Mouse (Mus musculus) layer of hippocampus, adult 9-10 months (tissue): ENCODE data around the gene Slc1a7.

Source experiments
- DNase-seq: peaks from one replicate; pipeline ENCODE4 v3.0.0; 2022; ENCODE audit warnings: low spot score

The Slc1a7 gene

DNA sequence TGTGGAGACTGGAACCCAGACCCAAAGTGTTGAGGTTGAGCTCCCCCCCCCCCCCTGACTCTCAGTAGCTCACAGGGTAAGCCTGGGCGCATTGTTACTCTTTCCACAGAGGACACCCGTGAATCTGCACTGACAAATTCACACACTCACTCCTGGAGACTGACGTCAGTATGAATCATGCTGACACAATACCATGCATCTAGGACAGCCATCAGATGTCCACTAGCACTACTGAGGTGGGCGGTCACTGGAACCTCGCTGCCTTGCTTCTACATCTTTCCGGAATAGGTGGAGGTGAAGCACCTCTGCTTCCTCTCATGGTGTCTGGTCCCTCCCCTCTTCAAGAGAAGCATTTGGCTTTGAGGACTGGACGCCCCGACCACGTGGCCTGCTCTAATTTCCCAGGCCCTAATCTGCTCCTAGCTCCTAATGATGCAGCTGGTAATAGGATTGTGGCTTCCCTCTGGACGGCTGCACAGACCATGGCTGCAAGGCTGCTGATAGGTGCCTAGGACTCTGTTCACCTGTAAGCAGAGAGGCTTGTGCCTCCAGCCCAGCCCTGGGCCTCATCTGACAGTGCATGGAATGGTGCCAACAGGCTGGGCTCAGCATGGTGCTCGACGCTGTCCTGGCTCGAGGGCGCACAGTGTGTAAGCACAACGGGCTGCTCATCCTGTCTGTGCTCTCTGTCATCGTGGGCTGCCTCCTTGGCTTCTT is at the start of gene Slc1a7:
Gene Slc1a7 (plus strand): TSS at position 367 of the 717 bp plus-strand sequence.
- DNase-seq, result no peak

DNA sequence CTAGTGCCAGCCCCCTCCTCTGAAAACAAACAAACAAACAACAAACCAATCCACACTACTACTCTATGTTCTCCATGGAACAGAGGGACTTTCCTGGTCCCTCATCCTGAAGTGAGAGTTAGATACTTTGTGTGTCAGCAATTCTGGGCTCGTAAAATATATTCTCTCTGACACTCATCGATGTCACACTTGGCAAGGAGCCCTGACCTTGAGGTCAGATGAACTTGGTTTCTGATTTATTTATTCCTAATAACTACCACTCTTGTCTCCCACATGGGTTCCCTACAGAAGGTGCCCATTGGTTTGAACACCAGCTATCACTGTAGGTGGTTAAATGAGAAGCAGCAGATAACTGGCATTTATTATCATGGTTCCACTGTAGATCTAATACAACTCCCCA is 47.8 kb upstream of the Slc1a7 start:
- DNase-seq, result no peak

DNA sequence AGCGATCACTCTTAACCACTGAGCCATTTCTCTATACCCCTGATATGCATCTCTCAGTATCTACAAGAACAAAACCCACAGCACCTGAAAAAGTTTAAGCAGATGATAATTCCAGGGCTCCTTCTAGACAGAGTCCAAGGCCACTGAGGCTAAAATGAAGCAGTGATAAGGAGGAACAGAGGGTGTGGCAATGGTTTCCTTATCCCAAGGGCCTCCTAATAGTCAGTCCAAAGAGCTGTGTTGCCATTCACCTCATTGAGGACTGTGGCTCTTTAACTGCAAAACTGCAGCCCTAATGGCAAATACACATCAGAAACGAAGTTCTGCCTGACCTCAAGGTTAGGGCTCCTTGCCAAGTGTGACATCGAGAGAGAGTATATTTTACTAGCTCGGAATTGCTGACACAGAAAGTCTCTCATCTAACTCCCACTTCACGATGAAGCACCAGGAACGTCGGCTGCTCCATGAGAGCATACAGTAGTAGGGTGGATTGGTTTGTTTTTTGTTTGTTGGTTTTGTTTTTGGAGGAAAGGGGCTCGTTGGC is 46.9 kb upstream of the Slc1a7 start:
- DNase-seq, result no peak

DNA sequence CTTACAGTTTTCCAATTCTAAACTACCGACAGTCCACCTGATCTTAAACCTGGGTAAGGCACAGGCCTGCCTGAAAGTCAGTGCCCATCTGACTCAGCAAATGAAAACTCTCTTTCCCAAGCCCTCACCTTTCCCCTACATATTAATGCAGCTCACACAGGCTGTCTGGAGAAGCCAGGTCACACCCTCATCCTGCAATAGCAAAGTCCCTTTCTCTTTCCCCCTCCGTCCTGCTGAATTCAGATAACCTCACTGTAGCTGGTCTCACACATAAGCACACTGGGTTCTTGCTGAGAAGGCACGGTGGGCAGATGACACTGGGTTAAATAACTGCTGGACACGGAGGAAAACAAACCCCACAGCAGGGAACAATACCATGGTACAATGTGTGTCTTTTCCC is 46.2 kb upstream of the Slc1a7 start:
- DNase-seq, result no peak

DNA sequence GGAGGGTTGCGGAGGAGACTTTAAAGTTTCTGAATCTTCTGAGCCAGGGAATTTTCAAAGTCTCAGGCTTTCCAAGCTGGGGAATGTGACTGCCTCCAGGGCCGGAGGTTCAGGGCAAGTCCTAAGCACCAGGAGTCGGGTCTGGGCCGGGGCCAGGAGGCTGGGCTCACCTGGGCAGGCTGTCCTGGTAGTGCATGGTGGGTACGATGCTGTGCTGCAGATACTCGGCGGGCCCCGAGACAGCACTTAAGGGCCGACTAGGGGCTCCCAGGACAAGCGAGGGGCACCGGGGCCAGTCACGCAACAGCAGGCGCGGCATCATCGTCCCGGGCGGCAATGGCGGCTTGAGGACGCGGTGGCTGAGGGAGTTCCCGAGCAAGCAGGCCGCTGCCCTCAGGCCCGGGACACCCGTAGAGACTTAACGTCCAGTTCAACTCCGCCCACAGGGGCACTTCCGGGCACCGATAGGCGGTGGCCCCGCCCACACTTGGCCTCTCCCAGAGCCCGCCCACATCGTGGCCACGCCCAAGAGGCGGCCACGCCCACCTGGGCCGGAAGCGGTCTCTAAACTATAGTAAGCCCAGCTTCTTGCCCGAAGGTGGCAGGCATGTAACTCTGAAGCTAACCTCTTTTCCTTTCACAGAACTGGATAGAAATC is 44.9 kb upstream of the Slc1a7 start, which contains the start of gene Cpt2:
Gene Cpt2 (minus strand): TSS at position 466 of the 658 bp plus-strand sequence.
- peak; percentile 59 for DNase-seq

DNA sequence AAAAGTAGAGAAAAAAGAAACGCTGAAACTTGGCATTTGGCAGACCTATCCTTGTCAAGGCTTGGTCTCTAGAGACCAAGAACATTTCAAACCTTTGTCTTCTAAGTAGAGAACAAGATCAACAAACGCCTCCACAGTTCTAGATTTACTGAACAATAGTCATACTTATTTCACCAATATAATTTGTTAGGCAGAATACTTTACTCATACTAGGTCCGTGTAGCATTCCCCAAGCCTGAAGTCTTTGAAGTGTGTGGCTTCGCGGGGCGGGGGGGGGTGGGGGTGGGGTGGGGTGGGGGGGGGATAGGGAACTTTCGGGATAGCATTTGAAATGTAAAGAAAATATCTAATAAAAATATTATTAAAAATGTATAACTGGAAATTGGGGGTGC is 44.3 kb upstream of the Slc1a7 start:
- no peak for DNase-seq

DNA sequence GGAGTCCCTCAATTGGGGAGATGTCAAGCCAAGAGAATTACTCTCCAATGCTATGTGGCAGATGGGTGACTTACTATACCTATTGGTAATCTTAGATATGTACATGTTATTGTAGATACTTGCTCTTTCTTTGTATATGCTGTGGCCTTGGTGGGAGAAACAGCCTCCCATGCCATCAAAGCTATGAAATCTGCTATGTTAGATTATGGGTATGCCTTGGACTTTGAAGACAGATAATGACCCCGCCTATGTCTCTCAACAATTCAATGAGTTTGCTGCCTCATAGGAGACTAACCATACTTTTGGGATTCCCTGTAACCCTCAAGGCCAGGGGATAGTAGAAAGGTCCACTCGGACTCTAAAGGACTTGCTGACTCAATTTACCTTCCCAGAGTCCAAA is 39.9 kb upstream of the Slc1a7 start:
- DNase-seq, result no peak

DNA sequence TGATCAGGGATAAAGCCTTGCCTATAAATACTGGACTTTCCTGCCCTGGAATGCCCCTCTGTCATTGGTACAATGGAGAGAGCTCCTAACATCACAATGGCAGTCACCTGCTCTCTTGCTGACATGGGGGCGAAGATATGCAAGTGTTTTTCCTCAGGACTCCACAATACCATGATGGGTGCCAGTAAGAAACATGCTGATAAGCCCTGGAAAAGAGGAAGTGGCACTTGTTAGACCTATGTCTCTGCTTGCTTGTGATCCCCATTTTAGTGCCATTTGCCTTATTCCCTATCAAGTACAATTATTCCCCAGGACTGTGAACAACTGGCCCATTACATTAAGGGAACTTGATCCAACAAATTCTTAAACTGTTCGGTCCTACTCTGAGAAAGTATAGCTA is 39.4 kb upstream of the Slc1a7 start:
- no peak for DNase-seq

DNA sequence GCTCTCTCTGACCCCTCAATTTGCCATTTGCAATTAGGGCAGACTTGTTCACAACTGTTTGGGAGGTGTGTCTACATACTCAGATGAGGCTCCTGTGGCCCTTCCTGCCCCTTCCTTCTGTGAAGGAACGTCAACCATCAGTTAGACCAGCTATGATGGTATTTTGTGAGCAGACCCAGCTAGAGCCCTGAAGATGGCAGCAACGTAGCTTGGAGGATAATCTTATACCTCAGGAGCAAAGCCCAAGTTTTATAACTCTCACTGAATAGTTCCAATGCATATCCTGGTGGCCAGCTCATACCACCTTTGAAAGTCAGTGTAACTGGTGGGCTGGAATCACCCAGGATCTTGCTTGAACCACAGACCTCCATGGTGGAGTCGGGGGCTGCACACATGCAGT is 36.7 kb upstream of the Slc1a7 start:
- DNase-seq, result no peak

DNA sequence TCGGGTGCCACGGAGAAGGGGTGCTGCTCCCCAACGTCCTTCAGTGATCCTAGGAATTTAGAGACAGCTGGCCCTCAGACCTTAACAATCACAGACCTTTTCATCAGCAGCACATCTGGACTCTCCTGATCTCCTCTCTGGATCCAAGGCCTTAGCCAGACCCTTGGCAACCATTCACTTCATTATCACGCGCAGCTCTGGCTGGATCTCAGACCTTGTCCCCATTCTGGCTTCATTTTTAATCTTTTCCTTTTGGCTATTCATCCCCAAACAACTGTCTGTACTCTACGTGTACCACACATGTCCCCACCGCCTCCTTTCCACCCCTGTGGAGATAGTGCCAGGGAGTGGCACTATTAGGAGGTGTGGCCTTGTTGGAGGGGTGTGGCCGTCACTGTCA is 34.9 kb upstream of the Slc1a7 start:
- DNase-seq, result no peak

DNA sequence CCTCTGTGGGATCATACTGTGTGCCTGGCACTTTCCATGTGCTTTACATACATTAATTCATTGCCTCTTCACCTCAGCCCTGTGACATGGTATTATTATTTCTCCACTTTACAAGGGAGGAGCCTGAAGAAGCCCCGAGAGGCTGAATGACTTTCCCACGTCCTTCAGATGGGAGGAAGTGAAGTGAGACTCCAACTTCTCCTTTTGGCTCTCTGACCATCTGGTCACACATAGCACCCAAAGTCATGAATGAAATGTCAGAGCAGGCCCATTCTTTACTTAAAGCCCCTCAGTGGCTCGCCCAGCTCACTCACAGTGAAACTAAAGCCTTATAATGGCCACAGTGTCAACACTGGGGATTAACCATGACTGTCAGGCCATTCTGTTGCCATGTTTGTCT is 32.9 kb upstream of the Slc1a7 start:
- DNase-seq, result no peak

DNA sequence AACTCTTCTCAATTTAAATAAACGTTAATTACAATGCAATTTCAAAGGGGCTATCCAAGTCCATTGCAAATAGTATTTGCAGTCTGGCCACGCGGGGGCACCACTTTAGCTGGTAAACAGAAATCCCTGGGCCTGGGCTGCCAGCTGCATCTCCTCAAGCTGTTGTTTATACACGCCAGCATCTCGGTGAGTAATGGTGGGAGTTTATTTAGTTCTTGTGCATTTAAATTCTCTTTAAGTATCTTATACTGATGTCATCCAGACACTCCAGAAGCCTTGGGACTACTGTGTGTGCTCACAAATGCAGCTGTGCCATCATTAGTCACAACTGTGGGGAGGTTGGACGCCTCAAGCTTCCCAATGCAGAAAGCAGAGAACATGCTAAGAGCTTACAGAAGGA is 30.8 kb upstream of the Slc1a7 start:
- peak; percentile 45 for DNase-seq

DNA sequence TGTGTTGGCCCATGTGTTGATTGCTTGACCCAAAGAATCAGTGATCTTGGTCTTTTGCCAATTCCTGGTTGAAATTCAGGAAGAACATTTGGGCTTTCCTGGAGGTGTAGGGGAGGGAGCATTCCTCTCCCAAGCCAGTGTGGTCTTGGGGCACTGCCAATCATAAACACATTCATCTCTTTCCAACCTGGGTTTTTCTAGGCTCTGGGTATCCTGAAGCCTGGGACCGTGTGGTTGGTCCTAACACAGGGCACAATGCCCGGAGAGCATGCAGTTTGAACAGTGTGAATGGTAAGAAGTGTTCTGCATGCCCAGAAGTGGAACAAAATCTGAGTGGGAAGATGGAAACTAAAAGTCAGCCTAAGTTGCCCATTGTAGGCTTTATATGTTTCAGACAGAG is 30.0 kb upstream of the Slc1a7 start:
- no peak for DNase-seq

DNA sequence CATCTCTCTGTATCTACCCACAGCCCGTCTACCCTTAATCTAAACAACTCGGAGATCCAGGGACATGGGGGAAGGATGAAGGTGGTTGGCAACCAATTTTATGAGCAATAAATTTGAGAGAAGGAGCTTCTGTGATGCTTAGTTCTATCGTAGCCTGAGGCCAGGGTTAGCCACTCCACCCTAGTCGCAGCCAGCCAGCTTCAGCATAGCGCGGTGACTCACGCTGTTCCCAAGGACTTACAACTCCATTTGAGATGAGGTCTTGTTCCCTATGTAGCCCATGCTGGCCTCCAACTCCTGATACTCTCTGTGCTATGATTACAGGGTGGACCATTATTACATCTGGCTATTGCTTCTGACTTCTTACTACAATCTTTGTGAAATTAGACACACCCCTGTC is 25.4 kb upstream of the Slc1a7 start:
- no peak for DNase-seq

DNA sequence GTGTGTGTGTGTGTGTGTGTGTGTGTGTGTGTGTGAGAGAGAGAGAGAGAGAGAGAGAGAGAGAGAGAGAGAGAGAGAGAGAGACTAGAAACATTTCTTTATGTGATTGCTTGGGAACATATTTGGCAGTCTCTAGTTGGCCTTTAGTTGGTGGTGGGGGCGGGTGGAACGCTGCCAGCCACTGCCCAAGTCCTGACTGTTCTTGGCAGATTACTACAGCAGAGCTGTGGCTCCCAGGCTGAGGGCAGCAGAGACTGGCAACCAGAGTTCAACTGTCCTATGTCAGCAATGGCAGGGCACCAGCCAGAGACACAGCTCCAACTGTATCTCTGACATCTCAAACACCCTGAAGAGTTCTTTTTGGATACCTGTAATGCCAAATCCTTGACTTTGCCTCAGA is 24.0 kb upstream of the Slc1a7 start:
- DNase-seq, result no peak

DNA sequence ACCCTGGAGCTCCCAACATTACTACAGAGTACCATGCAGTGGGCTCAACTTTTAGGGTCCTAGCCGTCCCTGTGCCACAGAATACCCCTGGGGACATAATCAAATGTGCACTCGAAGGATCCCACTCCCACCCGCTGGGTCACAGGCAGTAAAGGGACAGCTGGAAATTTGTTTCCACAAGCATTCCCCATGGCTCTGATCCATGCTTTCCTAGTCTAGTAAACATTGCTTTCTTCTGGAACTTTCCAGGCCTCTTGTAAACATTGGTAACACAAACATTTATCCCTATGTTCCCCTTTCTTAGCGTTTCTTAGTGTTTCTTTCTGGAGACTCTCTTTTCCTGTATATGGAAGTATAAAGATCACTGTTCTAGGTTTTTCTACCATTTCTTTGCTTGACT is 18.2 kb upstream of the Slc1a7 start:
- no peak for DNase-seq

DNA sequence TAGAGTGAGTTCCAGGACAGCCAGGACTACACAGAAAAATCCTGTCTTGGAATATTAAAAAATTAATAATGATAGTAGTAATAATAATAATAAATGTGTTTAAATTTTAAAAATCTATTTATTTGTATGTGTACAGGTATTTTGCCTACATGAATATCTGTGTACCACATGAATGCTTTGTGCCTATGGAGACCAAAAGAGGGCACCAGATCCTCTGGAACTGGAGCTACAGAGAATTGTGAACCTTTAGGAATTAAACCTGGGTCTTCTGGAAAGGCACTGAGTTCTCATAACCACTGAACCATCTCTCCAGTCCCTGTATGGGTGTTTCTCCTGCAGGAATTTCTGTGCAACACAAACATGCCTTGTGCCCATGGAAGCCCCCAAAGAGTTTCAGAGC is 15.3 kb upstream of the Slc1a7 start:
- DNase-seq, result no peak

DNA sequence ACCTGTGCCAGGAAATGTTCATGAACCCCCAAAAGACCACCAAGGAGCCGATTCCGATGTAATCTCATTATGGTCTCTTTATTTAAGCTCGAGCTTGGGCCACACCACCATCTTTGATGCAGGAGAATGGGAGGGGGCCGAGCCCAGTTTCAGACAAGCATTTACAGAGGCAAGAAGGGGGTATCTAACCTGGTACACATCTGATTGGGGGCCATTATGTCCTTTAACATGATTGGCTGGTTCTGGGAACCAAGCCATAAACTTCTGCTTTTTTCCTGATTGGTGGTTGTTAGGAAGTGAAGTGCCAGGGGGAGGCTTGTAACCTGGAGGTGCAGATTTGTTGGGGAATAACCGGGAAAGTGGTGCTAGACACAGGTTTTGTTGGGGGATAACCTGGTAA is 12.4 kb upstream of the Slc1a7 start:
- DNase-seq, result no peak

DNA sequence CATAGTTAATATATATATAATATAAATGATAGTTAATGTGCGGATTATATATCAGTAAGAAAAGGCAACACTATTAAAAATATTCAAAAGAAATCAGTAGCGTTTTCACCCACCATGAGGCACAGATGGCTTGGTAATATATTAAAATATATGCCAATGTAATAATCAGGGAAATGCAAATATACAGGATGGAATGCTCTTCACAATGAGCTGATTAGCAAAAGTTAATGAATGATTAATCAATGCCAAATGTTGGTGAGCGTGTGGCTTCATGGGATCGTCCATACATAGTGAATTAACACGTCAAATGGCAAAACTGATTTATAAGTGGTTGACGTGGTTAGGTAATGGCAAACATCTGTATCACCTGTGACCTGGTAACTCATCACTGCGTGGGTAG is 9.6 kb upstream of the Slc1a7 start:
- no peak for DNase-seq

DNA sequence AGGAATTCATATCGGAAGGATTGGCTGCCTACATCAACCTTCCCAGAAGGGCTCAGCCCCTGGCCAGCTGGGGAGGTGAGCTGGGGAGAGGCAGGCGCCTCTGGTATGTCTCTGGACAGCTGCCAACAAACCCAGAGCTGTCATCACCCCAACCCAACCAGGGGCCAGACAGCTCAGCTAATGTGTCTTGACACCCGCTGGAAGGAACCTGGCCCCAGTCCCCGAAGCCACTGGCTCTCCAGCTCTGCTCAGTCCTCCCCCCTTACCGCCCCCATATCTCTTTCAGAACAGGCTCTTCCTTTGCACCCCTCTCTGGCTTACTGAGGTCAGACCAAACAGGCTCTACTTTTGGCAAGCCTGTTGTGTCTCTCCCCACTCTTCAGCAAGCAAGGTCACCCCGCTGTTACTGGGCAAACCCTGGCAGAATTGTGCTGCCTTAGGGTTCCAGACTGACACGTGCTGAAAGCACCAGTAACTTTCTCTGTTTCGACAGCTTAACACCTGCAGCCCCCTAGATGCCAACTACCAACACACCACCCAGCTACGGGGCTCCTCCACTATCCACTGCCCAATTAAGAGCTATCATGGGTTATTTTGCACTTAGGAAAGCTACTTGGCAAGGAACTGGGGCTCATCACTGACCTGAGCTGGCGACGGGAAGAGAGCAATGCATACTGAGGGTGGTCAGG is 5.9 kb upstream of the Slc1a7 start:
- no peak for DNase-seq

DNA sequence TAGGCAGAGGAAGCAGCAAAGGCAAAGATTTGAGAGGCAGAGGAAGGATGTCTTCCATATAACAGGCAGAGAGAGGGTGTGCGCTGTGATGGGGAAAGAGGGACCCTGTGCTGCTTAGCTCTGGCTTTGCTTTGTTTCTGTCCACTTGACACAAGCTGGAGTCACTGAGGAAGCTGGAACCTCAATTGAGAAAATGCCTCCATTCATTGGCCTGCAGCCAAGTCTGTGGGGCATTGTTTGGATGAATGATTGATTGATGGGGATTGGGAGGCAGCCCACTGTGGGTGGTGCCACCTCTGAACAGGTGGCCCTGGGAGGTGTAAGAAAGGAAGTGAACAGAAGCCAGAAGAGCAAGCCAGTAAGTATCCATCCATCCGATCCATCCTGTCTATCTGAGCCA is 5.3 kb upstream of the Slc1a7 start:
- no peak for DNase-seq

DNA sequence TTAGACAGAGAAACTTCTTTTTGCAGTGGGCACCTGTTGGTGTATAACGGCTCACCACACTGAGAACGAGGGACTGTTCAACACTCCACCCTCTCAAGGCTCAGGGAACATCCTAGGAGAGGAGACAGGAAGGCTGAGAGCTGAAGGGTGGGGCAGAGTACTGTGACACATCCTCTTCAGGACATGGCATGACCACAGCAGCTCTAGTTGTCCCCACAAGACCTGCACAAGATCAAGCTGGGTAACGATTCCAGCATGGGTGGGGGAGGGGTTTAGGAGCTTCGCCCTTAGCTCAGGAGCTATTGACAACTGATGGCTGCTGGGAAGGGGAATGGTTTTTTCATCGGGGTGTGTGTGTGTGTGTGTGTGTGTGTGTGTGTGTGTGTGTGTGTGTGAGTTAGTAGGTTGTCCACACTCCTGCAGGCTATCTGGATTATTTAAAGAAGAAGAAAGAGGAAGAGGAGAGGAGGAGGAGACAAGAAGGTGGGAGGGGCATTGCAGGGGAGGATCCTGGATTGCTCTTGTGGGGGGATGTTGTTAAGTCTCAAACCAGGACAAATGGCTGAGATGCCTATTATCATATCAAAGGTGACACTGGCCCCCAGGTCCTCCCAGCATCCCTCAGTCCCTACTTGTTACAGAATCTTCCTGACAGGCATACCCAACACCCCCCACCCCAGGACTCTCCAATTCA is 1.6 kb upstream of the Slc1a7 start:
- DNase-seq, result no peak

DNA sequence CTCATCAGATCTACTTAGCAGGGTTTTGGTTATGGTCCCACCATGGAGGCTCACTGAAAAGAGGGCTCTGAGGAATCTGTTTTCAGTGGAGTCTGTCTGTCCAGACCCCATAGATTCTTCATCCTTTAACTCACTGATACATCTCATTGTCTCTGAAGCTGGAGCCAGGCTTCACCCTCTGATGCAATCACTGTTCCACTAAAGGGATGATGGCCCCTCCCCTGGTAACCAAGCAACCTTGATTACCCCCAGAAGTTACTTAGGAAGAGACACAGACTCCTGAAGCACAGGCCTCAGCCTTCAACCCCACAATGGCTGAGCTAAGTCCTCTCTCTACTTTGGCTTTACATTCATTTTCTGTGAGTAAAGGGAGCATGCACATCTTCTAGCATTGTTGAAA is 1.6 kb downstream of the Slc1a7 start:
- DNase-seq, result no peak
